Mouse (Mus musculus): ENCODE results near the gene Uqcrc1. TPM values are rescaled to one million over a fixed set of nuclear protein-coding genes. Genes with fewer than 3 reads are reported as not detected.

The Uqcrc1 gene
- polyA plus RNA-seq, 1 experiment from 2014 or later, result 454 TPM

DNA sequence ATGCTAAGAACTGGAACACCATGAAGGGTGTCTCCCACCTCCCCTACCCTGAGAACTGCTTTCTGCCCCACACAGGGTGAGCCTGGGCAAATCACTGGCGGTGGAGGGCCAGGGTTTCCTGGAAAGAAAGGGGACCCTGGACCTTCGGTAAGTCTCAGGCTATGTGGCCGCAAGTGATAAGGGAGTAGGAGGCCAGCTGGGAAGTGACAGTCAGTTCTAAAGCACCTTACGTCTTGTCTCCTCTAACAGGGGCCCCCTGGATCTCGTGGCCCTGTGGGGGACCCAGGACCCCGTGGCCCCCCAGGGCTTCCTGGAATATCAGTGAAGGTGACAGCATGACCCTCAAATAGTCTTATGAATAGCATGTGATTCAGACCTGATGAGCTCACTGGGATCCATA is 27.9 kb downstream of the Uqcrc1 start:
- DNase-seq (ENCODE audit: low spot score) (no peak), ATAC-seq (ENCODE audit: low read depth) (no peak)
- no peak overlapping the region for H3K9ac ChIP-seq (ENCODE audit: low read depth, low read length)
- H3K4me1 ChIP-seq (ENCODE audit: control insufficient read depth, insufficient read depth, low read length), result no peaks in the 10 kb centered on the region
- no peak overlapping the region for H3K4me3 ChIP-seq (ENCODE audit: low read depth, low read length)
- no peak overlapping the region for H3K4me2 ChIP-seq (ENCODE audit: low read depth, low read length)
- H3K27me3 ChIP-seq (replicated peaks; ENCODE audit: control insufficient read depth, insufficient read depth, low read length), result no peaks in the 10 kb centered on the region
- H3K27ac ChIP-seq (replicated peaks; ENCODE audit: low read depth, low read length), result no peak overlapping the region
- H3K36me3 ChIP-seq (ENCODE audit: control insufficient read depth, insufficient read depth, low read length), result peaks cover 3% of the 10 kb centered on the region; the same call in 1 of the 2 replicates
- H3K9me3 ChIP-seq (ENCODE audit: control insufficient read depth, low read length), result no peaks in the 10 kb centered on the region
- 81% methylated on average over 5 of the region's 6 CpGs for WGBS

GRCm38 (mm10) chr9:108970623-108971022 is 34.2 kb downstream of the Uqcrc1 start:
- Histone ChIP-seq H3K36me3 (ENCODE audit: control insufficient read depth, insufficient read depth, low read length) (peaks cover 17% of the 10 kb centered on the region; the same call in 1 of the 2 replicates), H3K9ac (ENCODE audit: low read depth, low read length) (no peak overlapping the region), H3K27me3 (replicated peaks; ENCODE audit: control insufficient read depth, insufficient read depth, low read length) (no peaks in the 10 kb centered on the region), H3K9me3 (ENCODE audit: control insufficient read depth, low read length) (no peaks in the 10 kb centered on the region), H3K4me1 (ENCODE audit: control insufficient read depth, insufficient read depth, low read length) (no peaks in the 10 kb centered on the region), H3K27ac (replicated peaks; ENCODE audit: low read depth, low read length) (no peak overlapping the region), H3K4me3 (ENCODE audit: low read depth, low read length) (no peak overlapping the region), H3K4me2 (ENCODE audit: low read depth, low read length) (no peak overlapping the region)
- ATAC-seq (ENCODE audit: low read depth), result no peak
- 83% methylated on average over 8 of the region's 8 CpGs for WGBS
- no peak for DNase-seq (ENCODE audit: low spot score)

DNA sequence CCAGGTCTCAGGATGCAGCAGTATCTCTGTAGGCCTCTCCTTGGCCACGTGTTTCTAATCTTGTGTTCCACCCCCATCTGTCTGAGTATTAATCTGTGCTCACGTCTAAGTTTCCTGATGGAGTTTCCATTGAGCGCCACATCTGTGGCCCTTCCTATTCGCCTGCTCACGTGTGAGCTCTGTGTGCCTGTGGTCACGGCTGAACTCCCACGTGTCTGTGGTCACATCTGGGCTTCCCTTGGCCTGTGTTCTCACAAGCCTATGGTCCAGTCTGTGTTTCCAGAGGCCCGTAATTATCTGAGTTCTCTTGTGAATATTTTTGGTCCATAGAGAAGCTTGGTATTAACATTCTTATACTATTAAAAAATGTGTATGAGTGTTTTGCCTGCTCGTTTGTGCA is 40.0 kb downstream of the Uqcrc1 start:
- DNase-seq (ENCODE audit: low spot score), result no peak
- WGBS, result 66% methylated on average over 9 of the region's 9 CpGs
- H3K9ac ChIP-seq (ENCODE audit: low read depth, low read length), result no peak overlapping the region
- no peak overlapping the region for H3K4me3 ChIP-seq (ENCODE audit: low read depth, low read length)
- no peaks in the 10 kb centered on the region for H3K4me1 ChIP-seq (ENCODE audit: control insufficient read depth, insufficient read depth, low read length)
- no peak overlapping the region for H3K4me2 ChIP-seq (ENCODE audit: low read depth, low read length)
- 0 out of 2 replicates have a peak, but pooled peaks cover 6% of the 10 kb centered on the region for H3K36me3 ChIP-seq (ENCODE audit: control insufficient read depth, insufficient read depth, low read length)
- H3K9me3 ChIP-seq (ENCODE audit: control insufficient read depth, low read length), result no peaks in the 10 kb centered on the region
- H3K27me3 ChIP-seq (replicated peaks; ENCODE audit: control insufficient read depth, insufficient read depth, low read length), result no peaks in the 10 kb centered on the region
- no peak for ATAC-seq (ENCODE audit: low read depth)
- H3K27ac ChIP-seq (replicated peaks; ENCODE audit: low read depth, low read length), result no peak overlapping the region

GRCm38 (mm10) chr9:108977966-108978365 is 41.5 kb downstream of the Uqcrc1 start:
- WGBS, result 80% methylated on average over 7 of the region's 7 CpGs
- H3K4me2 ChIP-seq (ENCODE audit: low read depth, low read length), result no peak overlapping the region
- 0 out of 2 replicates have a peak, but pooled peaks cover 6% of the 10 kb centered on the region for H3K36me3 ChIP-seq (ENCODE audit: control insufficient read depth, insufficient read depth, low read length)
- DNase-seq (ENCODE audit: low spot score) (no peak), ATAC-seq (ENCODE audit: low read depth) (no peak)
- H3K4me1 ChIP-seq (ENCODE audit: control insufficient read depth, insufficient read depth, low read length), result no peaks in the 10 kb centered on the region
- H3K27ac ChIP-seq (replicated peaks; ENCODE audit: low read depth, low read length), result no peak overlapping the region
- H3K27me3 ChIP-seq (replicated peaks; ENCODE audit: control insufficient read depth, insufficient read depth, low read length), result no peaks in the 10 kb centered on the region
- no peak overlapping the region for H3K4me3 ChIP-seq (ENCODE audit: low read depth, low read length)
- no peaks in the 10 kb centered on the region for H3K9me3 ChIP-seq (ENCODE audit: control insufficient read depth, low read length)
- H3K9ac ChIP-seq (ENCODE audit: low read depth, low read length), result no peak overlapping the region

GRCm38 (mm10) chr9:108982498-108982897 is 46.1 kb downstream of the Uqcrc1 start:
- ATAC-seq (ENCODE audit: low read depth), result no peak
- DNase-seq (ENCODE audit: low spot score), result no peak
- Histone ChIP-seq H3K9me3 (ENCODE audit: control insufficient read depth, low read length) (no peaks in the 10 kb centered on the region), H3K9ac (ENCODE audit: low read depth, low read length) (no peak overlapping the region), H3K27ac (replicated peaks; ENCODE audit: low read depth, low read length) (no peak overlapping the region), H3K27me3 (replicated peaks; ENCODE audit: control insufficient read depth, insufficient read depth, low read length) (no peaks in the 10 kb centered on the region), H3K4me1 (ENCODE audit: control insufficient read depth, insufficient read depth, low read length) (no peaks in the 10 kb centered on the region), H3K4me2 (ENCODE audit: low read depth, low read length) (no peak overlapping the region), H3K4me3 (ENCODE audit: low read depth, low read length) (no peak overlapping the region), H3K36me3 (ENCODE audit: control insufficient read depth, insufficient read depth, low read length) (no peaks in the 10 kb centered on the region)
- WGBS, result 81% methylated on average over 8 of the region's 8 CpGs

- no peaks in the 10 kb centered on the region for H3K36me3 ChIP-seq (ENCODE audit: control insufficient read depth, insufficient read depth, low read length)
- WGBS, result 78% methylated on average over 9 of the region's 9 CpGs
These were observed 46.8 kb downstream of the Uqcrc1 start for GRCm38 (mm10) chr9:108983209-108983608.

GRCm38 (mm10) chr9:108985710-108986109 is 49.3 kb downstream of the Uqcrc1 start, which contains the start of gene Ucn2:
Gene Ucn2 (plus strand): TSS chr9:108986010.
- ATAC-seq (ENCODE audit: low read depth), result no peak

More at GRCm38 (mm10) chr9:108983209-108983608, 46.8 kb downstream of the Uqcrc1 start:
- Histone ChIP-seq H3K4me3 (ENCODE audit: low read depth, low read length) (no peak overlapping the region), H3K9ac (ENCODE audit: low read depth, low read length) (no peak overlapping the region), H3K27ac (replicated peaks; ENCODE audit: low read depth, low read length) (no peak overlapping the region), H3K27me3 (replicated peaks; ENCODE audit: control insufficient read depth, insufficient read depth, low read length) (no peaks in the 10 kb centered on the region), H3K4me1 (ENCODE audit: control insufficient read depth, insufficient read depth, low read length) (no peaks in the 10 kb centered on the region; the same call in 1 of the 2 replicates), H3K9me3 (ENCODE audit: control insufficient read depth, low read length) (no peaks in the 10 kb centered on the region), H3K4me2 (ENCODE audit: low read depth, low read length) (no peak overlapping the region)
- DNase-seq (ENCODE audit: low spot score) (no peak), ATAC-seq (ENCODE audit: low read depth) (no peak)

DNA sequence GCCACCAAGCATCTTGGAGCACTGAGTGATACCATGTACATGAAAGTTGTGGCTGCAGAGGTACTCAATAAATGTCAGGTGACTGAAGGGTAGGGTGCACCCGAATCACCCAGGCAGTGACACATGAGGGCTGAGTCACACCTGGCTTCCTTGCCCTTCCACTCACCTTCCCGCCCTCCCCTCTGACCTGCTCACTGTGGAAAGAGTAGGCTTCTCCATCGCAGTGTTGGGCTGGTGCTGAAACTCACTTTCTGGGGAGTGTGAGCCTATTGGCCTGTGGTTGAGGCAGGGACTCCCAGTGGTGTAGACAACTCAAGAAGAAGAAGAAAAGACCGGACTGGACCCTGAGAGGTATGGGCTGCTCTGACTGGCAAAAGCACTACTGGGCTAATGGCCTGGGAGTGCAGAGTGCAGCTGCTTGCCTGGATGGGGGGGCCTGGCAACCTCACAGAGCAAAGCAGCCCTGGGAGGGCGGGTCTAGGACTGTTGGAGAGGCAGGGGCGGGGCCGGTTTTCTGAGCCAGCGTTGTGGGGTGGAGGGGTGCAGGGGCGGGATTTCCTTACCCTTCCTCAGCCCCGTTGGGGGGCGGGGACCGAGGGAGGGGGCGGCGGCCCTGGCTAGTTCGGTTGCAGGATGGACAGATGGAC is 51.4 kb downstream of the Uqcrc1 start:
- Histone ChIP-seq H3K36me3 (ENCODE audit: control insufficient read depth, insufficient read depth, low read length) (no peaks in the 10 kb centered on the region), H3K27ac (replicated peaks; ENCODE audit: low read depth, low read length) (no peak overlapping the region), H3K4me1 (ENCODE audit: control insufficient read depth, insufficient read depth, low read length) (peaks cover 17% of the 10 kb centered on the region), H3K4me2 (ENCODE audit: low read depth, low read length) (peak overlapping the region; percentile 48), H3K9ac (ENCODE audit: low read depth, low read length) (peak overlapping the region; percentile 42; the same call in 1 of the 2 replicates), H3K9me3 (ENCODE audit: control insufficient read depth, low read length) (no peaks in the 10 kb centered on the region), H3K4me3 (ENCODE audit: low read depth, low read length) (peak overlapping the region; percentile 26; the same call in 1 of the 2 replicates), H3K27me3 (replicated peaks; ENCODE audit: control insufficient read depth, insufficient read depth, low read length) (no peaks in the 10 kb centered on the region)
- no peak for ATAC-seq (ENCODE audit: low read depth)
- WGBS, result 24% methylated on average over 14 of the region's 15 CpGs
- DNase-seq (ENCODE audit: low spot score), result peak; percentile 68

More at GRCm38 (mm10) chr9:108985710-108986109, 49.3 kb downstream of the Uqcrc1 start, which contains the start of gene Ucn2:
- 82% methylated on average over 4 of the region's 4 CpGs for WGBS
- peaks cover 10% of the 10 kb centered on the region for H3K4me1 ChIP-seq (ENCODE audit: control insufficient read depth, insufficient read depth, low read length)
- no peak for DNase-seq (ENCODE audit: low spot score)
- H3K27me3 ChIP-seq (replicated peaks; ENCODE audit: control insufficient read depth, insufficient read depth, low read length), result no peaks in the 10 kb centered on the region
- H3K9me3 ChIP-seq (ENCODE audit: control insufficient read depth, low read length), result no peaks in the 10 kb centered on the region
- H3K4me3 ChIP-seq (ENCODE audit: low read depth, low read length), result no peak within 1 kb of the TSS
- H3K27ac ChIP-seq (replicated peaks; ENCODE audit: low read depth, low read length), result no peak within 1 kb of the TSS
- no peaks in the 10 kb centered on the region for H3K36me3 ChIP-seq (ENCODE audit: control insufficient read depth, insufficient read depth, low read length)
- H3K4me2 ChIP-seq (ENCODE audit: low read depth, low read length), result no peak within 1 kb of the TSS
- H3K9ac ChIP-seq (ENCODE audit: low read depth, low read length), result no peak within 1 kb of the TSS

Measured in embryonic facial prominence, embryonic 14.5 days (tissue).